Comparison of ENCODE assay signal across 12 mouse cellular contexts in the genomic region with DNA sequence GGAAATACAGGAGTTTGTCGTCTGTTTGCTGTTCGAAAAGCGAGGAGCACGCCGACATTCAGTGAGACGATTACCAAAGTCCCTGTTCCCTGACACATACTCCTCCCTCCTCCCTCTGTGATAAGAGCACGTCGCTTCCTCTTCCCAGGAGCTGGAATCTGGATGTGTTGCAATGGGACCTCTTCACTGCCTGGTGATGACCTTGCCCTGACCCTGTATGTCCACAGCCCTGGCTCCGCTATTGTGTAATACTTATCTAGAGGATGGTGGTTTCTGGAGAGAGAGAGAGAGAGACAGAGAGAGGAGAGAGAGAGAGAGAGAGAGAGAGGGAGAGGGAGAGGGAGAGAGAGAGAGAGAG. TPM values are rescaled to one million over a fixed set of nuclear protein-coding genes. Genes with fewer than 3 reads are reported as not detected.
DNase-seq lines count a peak whose midpoint lies in the region; ATAC-seq lines count a peak whose summit lies in the region.
"Had no signal": no experiment of that assay in that cellular context is flagged by ENCODE, and none has a peak within 500 bp of the region (broad histone marks: within the 10 kb centered on the region; RNA-seq: fewer than 3 reads in every experiment).

No protein-coding gene starts in this region.

- H3K9me3 ChIP-seq in midbrain, embryonic 13.5 days: no peaks in the 10 kb centered on the region
- H3K9me3 ChIP-seq: limb, embryonic 10.5 days; neural tube, embryonic 12.5 days had no signal

- no peak overlapping the region for H3K27ac ChIP-seq in midbrain, embryonic 13.5 days
- H3K27ac ChIP-seq: hindbrain, embryonic 14.5 days; limb, embryonic 10.5 days; neural tube, embryonic 12.5 days had no signal

- 80% methylated on average over 9 of the region's 9 CpGs for WGBS in midbrain, embryonic 13.5 days

- peak; percentile 97 for DNase-seq in heart, adult 11 months
- no peak for DNase-seq in heart, postnatal 4 days
- peak; percentile 65 to 77 for DNase-seq in heart, adult 9 months (ENCODE audit: low spot score in 2 of 2)
- peak; percentile 44 for DNase-seq in liver
- DNase-seq in thymus, postnatal 25 days: no peak
- no peak for DNase-seq in layer of hippocampus, postnatal 14 days (ENCODE audit: low spot score in 2 of 2)
- DNase-seq: cerebellum, adult 18-20 months had no signal

- H3K4me3 ChIP-seq in midbrain, embryonic 13.5 days (replicated peaks): no peak overlapping the region
- H3K4me3 ChIP-seq: limb, embryonic 10.5 days; neural tube, embryonic 12.5 days had no signal

- H3K9ac ChIP-seq in midbrain, embryonic 13.5 days (replicated peaks): no peak overlapping the region
- H3K9ac ChIP-seq: hindbrain, embryonic 14.5 days; neural tube, embryonic 12.5 days had no signal

- ATAC-seq in megakaryocyte progenitor cell, adult 5-6 weeks (replicated peaks; ENCODE audit: poor library complexity): peak; percentile 94
- ATAC-seq in midbrain, embryonic 13.5 days: no peak

- H3K4me2 ChIP-seq in midbrain, embryonic 13.5 days (replicated peaks): no peak overlapping the region
- H3K4me2 ChIP-seq: hindbrain, embryonic 14.5 days; neural tube, embryonic 12.5 days had no signal

- no peaks in the 10 kb centered on the region for H3K4me1 ChIP-seq in midbrain, embryonic 13.5 days (replicated peaks)
- H3K4me1 ChIP-seq: limb, embryonic 10.5 days; neural tube, embryonic 12.5 days had no signal

- no peaks in the 10 kb centered on the region for H3K36me3 ChIP-seq in midbrain, embryonic 13.5 days
- H3K36me3 ChIP-seq: limb, embryonic 10.5 days; neural tube, embryonic 12.5 days had no signal

- no peaks in the 10 kb centered on the region for H3K27me3 ChIP-seq in midbrain, embryonic 13.5 days
- H3K27me3 ChIP-seq: neural tube, embryonic 12.5 days had no signal

RNA-seq across cellular contexts. Expression of a gene that starts 16.0 kb away (rescaled TPM):
- total RNA-seq in heart, postnatal 4 days (2021): 1 to 10 TPM; 5.1 to 5.8 TPM
- not detected in 2 replicates for total RNA-seq in megakaryocyte progenitor cell, adult 5-6 weeks (2015)
- not detected in 2 replicates for total RNA-seq in megakaryocyte progenitor cell, adult 5-6 weeks (2017)
- 10 to 100 TPM; 18.7 to 21.0 TPM for total RNA-seq in layer of hippocampus, postnatal 14 days (2021)
- polyA plus RNA-seq in midbrain, embryonic 13.5 days (2015; fragmentation: Nextera tagmentation; extraction: Ambion mirVana): 2.1 and 2.2 TPM in 2 replicates

RNA-seq across cellular contexts. Expression of a gene that starts 56.8 kb away (rescaled TPM):
- 100 to 1,000 TPM; 629 to 659 TPM for total RNA-seq in heart, postnatal 4 days (2021)
- total RNA-seq in megakaryocyte progenitor cell, adult 5-6 weeks (2015): 94.1 and 104 TPM in 2 replicates
- 59.8 and 77.3 TPM in 2 replicates for total RNA-seq in megakaryocyte progenitor cell, adult 5-6 weeks (2017)
- 100 to 1,000 TPM; 463 to 484 TPM for total RNA-seq in layer of hippocampus, postnatal 14 days (2021)
- 471 and 522 TPM in 2 replicates for polyA plus RNA-seq in midbrain, embryonic 13.5 days (2015; fragmentation: Nextera tagmentation; extraction: Ambion mirVana)

Comparison
In these comparisons a context has a peak if more than half of its experiments do, and no peak if none do; other contexts are left out.
1. DNase-seq: peak in heart, adult 11 months (single experiment), heart, adult 9 months (2 of 2) and liver (single experiment); none in heart, postnatal 4 days (single experiment), thymus, postnatal 25 days (single experiment) and layer of hippocampus, postnatal 14 days (0 of 2).
2. RNA of a gene that starts 16.0 kb away (total RNA-seq): 18.7 to 21.0 TPM in layer of hippocampus, postnatal 14 days and 5.1 to 5.8 TPM in heart, postnatal 4 days; not detected in megakaryocyte progenitor cell, adult 5-6 weeks; every median in the first group is over 4 times any median in the second.
3. RNA of a gene that starts 56.8 kb away (total RNA-seq): 629 to 659 TPM in heart, postnatal 4 days and 463 to 484 TPM in layer of hippocampus, postnatal 14 days; 59.8 to 104 TPM in megakaryocyte progenitor cell, adult 5-6 weeks; every median in the first group is over 4 times any median in the second.